Mouse (Mus musculus) forebrain, embryonic 12.5 days (tissue): ENCODE measurements around the gene Mycbp2. TPM values are rescaled to one million over a fixed set of nuclear protein-coding genes. Genes with fewer than 3 reads are reported as not detected.

ENCODE experiments used
- ATAC-seq: fragments of 200-750 bp; cut with Nextera tagmentation; 2 replicates; pipeline ENCODE4 v1.8.0; 2017; ENCODE audit warnings: moderate TSS enrichment; ENCODE audit not compliant: low FRiP score
- H3K27ac ChIP-seq: fragments of 300-500 bp; sonication (generic); 2 replicates; pipeline ENCODE4 v1.5.1; 2016; ENCODE audit warnings: mild to moderate bottlenecking
- H3K27me3 ChIP-seq: fragments of 300-500 bp; sonication (generic); 2 replicates; pipeline ENCODE4 v1.6.1; 2016; ENCODE audit warnings: mild to moderate bottlenecking
- H3K36me3 ChIP-seq: fragments of 300-500 bp; sonication (generic); replicated peaks from 2 replicates; pipeline ENCODE4 v1.6.1; 2016; ENCODE audit warnings: mild to moderate bottlenecking
- H3K4me1 ChIP-seq: fragments of 300-500 bp; sonication (generic); 2 replicates; pipeline ENCODE4 v1.6.1; 2016
- H3K4me2 ChIP-seq: fragments of 300-500 bp; sonication (generic); 2 replicates; pipeline ENCODE4 v1.6.1; 2016; ENCODE audit warnings: mild to moderate bottlenecking, moderate library complexity
- H3K4me3 ChIP-seq: fragments of 300-500 bp; sonication (generic); replicated peaks from 2 replicates; pipeline ENCODE4 v1.5.1; 2016; ENCODE audit warnings: mild to moderate bottlenecking
- H3K9ac ChIP-seq: fragments of 300-500 bp; sonication (generic); 2 replicates; pipeline ENCODE4 v1.6.1; 2016; ENCODE audit warnings: mild to moderate bottlenecking
- H3K9me3 ChIP-seq: fragments of 300-500 bp; sonication (generic); 2 replicates; pipeline ENCODE4 v1.6.1; 2016
- WGBS: fragments of 180-500 bp; shearing (Covaris S2); methylation state at CpG from one replicate; pipeline ENCODE4 v1.1.7; 2016; 5-methylcytosine and 5-hydroxymethylcytosine counted together
- polyA plus RNA-seq: library from polyadenylated mRNA; unstranded; fragments of >200 nt; fragmentation: Nextera tagmentation; extraction: Ambion mirVana; gene quantifications from 2 replicates; pipeline ENCODE4 v1.2.1, GENCODE M21; 2016

The Mycbp2 gene
- polyA plus RNA-seq, 1 experiment from 2014 or later, result 36.2 TPM

DNA sequence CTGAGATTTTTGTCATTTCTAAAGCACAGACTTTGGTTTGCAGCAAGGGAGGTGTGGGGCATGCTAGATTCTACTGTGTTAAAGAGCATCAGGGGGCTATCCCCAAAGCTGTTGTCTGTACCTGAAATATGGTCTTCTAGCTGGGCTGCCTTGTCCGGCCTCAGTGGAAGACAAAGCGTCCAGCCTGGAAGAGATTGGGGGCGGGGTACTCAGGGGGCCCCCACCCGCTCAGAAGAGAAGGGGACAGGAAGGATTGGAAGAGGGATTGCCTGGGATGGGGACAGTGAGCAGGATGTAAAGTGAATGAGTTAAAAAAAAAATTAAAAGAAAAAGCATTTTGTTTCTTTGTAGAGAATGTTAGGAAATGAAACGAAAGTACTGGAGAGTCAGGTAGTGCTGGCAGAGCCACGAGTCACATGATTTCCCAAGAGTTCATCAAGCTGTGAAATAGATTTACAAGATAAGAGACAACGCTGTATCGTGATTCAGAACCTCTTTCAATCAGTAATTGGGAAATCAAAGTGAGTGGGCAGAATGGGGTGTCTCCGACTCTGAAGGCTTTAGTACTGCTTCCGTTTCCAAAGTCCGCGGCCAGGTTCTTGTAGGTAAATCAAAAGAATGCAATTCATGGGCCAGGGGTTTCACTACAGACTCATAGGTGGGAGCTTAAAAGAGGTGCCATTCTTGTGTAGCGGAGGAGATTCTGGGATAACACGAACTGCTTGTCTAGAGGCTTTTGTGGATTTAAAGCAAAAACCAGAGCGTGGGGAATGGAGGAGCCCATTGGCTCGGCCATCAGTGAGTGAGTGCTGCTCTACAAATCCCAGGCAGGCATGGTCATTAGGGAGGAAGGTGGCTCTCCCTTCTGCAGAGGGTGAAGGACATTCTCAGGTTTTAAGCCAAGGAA, 268.4 kb downstream of the Mycbp2 start:
- H3K4me2 ChIP-seq, result no peak overlapping the region
- H3K4me1 ChIP-seq, result no peaks in the 10 kb centered on the region
- 85% methylated on average over 16 of the region's 16 CpGs for WGBS
- no peak overlapping the region for H3K9ac ChIP-seq
- H3K36me3 ChIP-seq, result peaks cover 34% of the 10 kb centered on the region
- no peak for ATAC-seq
- H3K27me3 ChIP-seq, result no peaks in the 10 kb centered on the region
- no peaks in the 10 kb centered on the region for H3K9me3 ChIP-seq
- no peak overlapping the region for H3K4me3 ChIP-seq
- H3K27ac ChIP-seq, result no peak overlapping the region

GRCm38 (mm10) chr14:103077272-103078005, 269.2 kb downstream of the Mycbp2 start:
- Histone ChIP-seq H3K4me2 (no peak overlapping the region), H3K9ac (no peak overlapping the region), H3K27ac (no peak overlapping the region), H3K4me3 (no peak overlapping the region), H3K9me3 (no peaks in the 10 kb centered on the region), H3K36me3 (peaks cover 35% of the 10 kb centered on the region), H3K27me3 (no peaks in the 10 kb centered on the region), H3K4me1 (no peaks in the 10 kb centered on the region)
- ATAC-seq, result no peak
- 95% methylated on average over 9 of the region's 9 CpGs for WGBS

GRCm38 (mm10) chr14:103075166-103075565, 271.4 kb downstream of the Mycbp2 start:
- Histone ChIP-seq H3K4me1 (peaks cover 6% of the 10 kb centered on the region), H3K4me3 (no peak overlapping the region), H3K36me3 (peaks cover 39% of the 10 kb centered on the region), H3K4me2 (no peak overlapping the region), H3K27me3 (no peaks in the 10 kb centered on the region), H3K27ac (no peak overlapping the region), H3K9me3 (no peaks in the 10 kb centered on the region), H3K9ac (no peak overlapping the region)
- 80% methylated on average over 7 of the region's 7 CpGs for WGBS
- ATAC-seq, result no peak

GRCm38 (mm10) chr14:103073825-103074224, 272.8 kb downstream of the Mycbp2 start:
- H3K4me3 ChIP-seq, result no peak overlapping the region
- peaks cover 39% of the 10 kb centered on the region for H3K36me3 ChIP-seq
- no peak overlapping the region for H3K9ac ChIP-seq
- peaks cover 11% of the 10 kb centered on the region for H3K4me1 ChIP-seq
- H3K9me3 ChIP-seq, result no peaks in the 10 kb centered on the region
- WGBS, result 85% methylated on average over 8 of the region's 8 CpGs
- no peak for ATAC-seq
- H3K27ac ChIP-seq, result no peak overlapping the region
- no peak overlapping the region for H3K4me2 ChIP-seq
- no peaks in the 10 kb centered on the region for H3K27me3 ChIP-seq

- no peak for ATAC-seq
- no peak overlapping the region for H3K9ac ChIP-seq
- no peak overlapping the region for H3K4me3 ChIP-seq
- no peaks in the 10 kb centered on the region for H3K27me3 ChIP-seq
- H3K4me1 ChIP-seq, result peaks cover 11% of the 10 kb centered on the region
- peaks cover 31% of the 10 kb centered on the region for H3K36me3 ChIP-seq
- no peak overlapping the region for H3K27ac ChIP-seq
- no peaks in the 10 kb centered on the region for H3K9me3 ChIP-seq
- 91% methylated on average over 4 of the region's 4 CpGs for whole genome bisulfite sequencing
- H3K4me2 ChIP-seq, result no peak overlapping the region
Observed at GRCm38 (mm10) chr14:103072731-103073130, 273.9 kb downstream of the Mycbp2 start.

DNA sequence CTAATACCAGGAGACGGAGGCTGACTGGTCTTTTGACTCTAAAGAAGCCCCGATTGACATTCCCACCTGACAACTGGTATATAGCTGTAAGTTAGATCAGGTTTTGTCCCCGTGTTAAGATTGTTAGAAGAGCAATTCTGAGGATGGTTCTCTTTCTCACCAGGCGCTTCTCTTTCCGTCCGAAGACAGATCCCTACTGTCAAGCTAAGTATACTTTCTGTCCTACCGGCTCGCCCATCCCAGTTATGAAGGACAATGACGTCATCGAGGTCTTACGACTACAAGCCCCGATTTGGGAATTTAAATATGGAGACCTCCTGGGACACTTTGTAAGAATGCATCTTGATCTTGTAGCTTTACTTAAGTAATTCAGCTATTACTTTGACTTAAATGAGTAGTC, 275.1 kb downstream of the Mycbp2 start:
- Histone ChIP-seq H3K27me3 (no peaks in the 10 kb centered on the region), H3K36me3 (peaks cover 22% of the 10 kb centered on the region), H3K9me3 (no peaks in the 10 kb centered on the region), H3K9ac (no peak overlapping the region), H3K4me3 (no peak overlapping the region), H3K4me2 (no peak overlapping the region), H3K27ac (no peak overlapping the region), H3K4me1 (peaks cover 11% of the 10 kb centered on the region)
- no peak for ATAC-seq
- WGBS, result 93% methylated on average over 12 of the region's 12 CpGs

- Histone ChIP-seq H3K4me1 (peaks cover 11% of the 10 kb centered on the region), H3K4me3 (peak overlapping the region; percentile 59), H3K27ac (peak overlapping the region; percentile 80; the same call in 1 of the 2 replicates), H3K4me2 (peak overlapping the region; percentile 81), H3K9me3 (no peaks in the 10 kb centered on the region), H3K9ac (peak overlapping the region; percentile 61), H3K36me3 (peaks cover 18% of the 10 kb centered on the region), H3K27me3 (no peaks in the 10 kb centered on the region)
- no peak for ATAC-seq
- WGBS, result 5% methylated on average over 10 of the region's 10 CpGs
Observed at GRCm38 (mm10) chr14:103070790-103071189, 275.8 kb downstream of the Mycbp2 start.

GRCm38 (mm10) chr14:103069864-103070611, 276.6 kb downstream of the Mycbp2 start, which contains the start of gene Cln5:
Gene Cln5 (plus strand): TSS chr14:103070216.
- Histone ChIP-seq H3K4me2 (peak within 1 kb of the TSS; percentile 81), H3K9me3 (no peaks in the 10 kb centered on the region), H3K4me3 (peak within 1 kb of the TSS; percentile 59), H3K4me1 (peaks cover 14% of the 10 kb centered on the region), H3K27me3 (no peaks in the 10 kb centered on the region), H3K9ac (peak within 1 kb of the TSS; percentile 61), H3K36me3 (peaks cover 16% of the 10 kb centered on the region), H3K27ac (peak within 1 kb of the TSS; percentile 80)
- WGBS, result under 1% methylated on average over 65 of the region's 65 CpGs
- peak; percentile 96 for ATAC-seq

- 9% methylated on average over 12 of the region's 12 CpGs for WGBS
- Histone ChIP-seq H3K4me2 (peak overlapping the region; percentile 81), H3K9me3 (no peaks in the 10 kb centered on the region), H3K27ac (peak overlapping the region; percentile 80; the same call in 1 of the 2 replicates), H3K4me3 (peak overlapping the region; percentile 59), H3K27me3 (no peaks in the 10 kb centered on the region), H3K36me3 (peaks cover 12% of the 10 kb centered on the region), H3K4me1 (peaks cover 14% of the 10 kb centered on the region), H3K9ac (peak overlapping the region; percentile 61)
- peak; percentile 31; the same call in 1 of the 2 replicates for ATAC-seq
Observed at GRCm38 (mm10) chr14:103069465-103069863, 277.1 kb downstream of the Mycbp2 start.

GRCm38 (mm10) chr14:103065294-103066167, 281.1 kb downstream of the Mycbp2 start:
- H3K27me3 ChIP-seq, result no peaks in the 10 kb centered on the region
- 10% methylated on average over 10 of the region's 10 CpGs for WGBS
- H3K36me3 ChIP-seq, result no peaks in the 10 kb centered on the region
- no peak overlapping the region for H3K4me3 ChIP-seq
- H3K9ac ChIP-seq, result no peak overlapping the region
- no peak overlapping the region for H3K27ac ChIP-seq
- peak overlapping the region; percentile 15; the same call in 1 of the 2 replicates for H3K4me2 ChIP-seq
- H3K9me3 ChIP-seq, result no peaks in the 10 kb centered on the region
- no peak for ATAC-seq
- H3K4me1 ChIP-seq, result peaks cover 8% of the 10 kb centered on the region
